Mouse (Mus musculus): ENCODE measurements around the gene Strada. TPM values are rescaled to one million over a fixed set of nuclear protein-coding genes. Genes with fewer than 3 reads are reported as not detected.
"Not testable (repeated sequence)": the region's sequence is repeated elsewhere in the genome, so short reads cannot be mapped to it uniquely, and the experiment has no call there.

The Strada gene
- 23.2 and 24.4 TPM in 2 replicates for polyA plus RNA-seq (2015; fragmentation: Nextera tagmentation; extraction: Ambion mirVana)

DNA sequence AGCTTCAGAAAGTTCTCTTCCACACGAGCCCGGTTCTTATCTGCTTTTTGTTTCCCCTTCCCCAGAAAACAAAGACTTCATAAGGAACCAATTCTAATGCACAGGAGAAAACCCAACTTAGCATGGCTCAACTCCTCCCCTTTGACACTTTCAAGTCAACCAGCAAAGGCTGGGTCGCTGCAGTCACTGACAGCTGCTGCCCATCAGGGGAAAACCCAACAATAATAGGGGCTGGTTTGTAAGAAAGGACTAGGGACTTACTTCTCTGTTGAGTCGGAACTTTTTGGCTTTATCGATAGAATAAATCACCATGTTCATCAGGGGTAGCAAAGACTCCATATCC lies at the start of gene Strada:
Gene Strada, minus strand, starts transcription at position 46 of the 343 bp plus-strand sequence.
- Histone ChIP-seq H3K9ac (no peak within 1 kb of the TSS), H3K9me3 (no peaks in the 10 kb centered on the region), H3K36me3 (peaks cover 76% of the 10 kb centered on the region), H3K27ac (no peak within 1 kb of the TSS), H3K4me1 (no peaks in the 10 kb centered on the region), H3K4me2 (no peak within 1 kb of the TSS), H3K4me3 (no peak within 1 kb of the TSS), H3K27me3 (no peaks in the 10 kb centered on the region)
- ATAC-seq (ENCODE audit: insufficient number of reproducible peaks, low FRiP score, low TSS enrichment, low read depth) = no peak
- WGBS = 86% methylated on average over 5 of the region's 5 CpGs

DNA sequence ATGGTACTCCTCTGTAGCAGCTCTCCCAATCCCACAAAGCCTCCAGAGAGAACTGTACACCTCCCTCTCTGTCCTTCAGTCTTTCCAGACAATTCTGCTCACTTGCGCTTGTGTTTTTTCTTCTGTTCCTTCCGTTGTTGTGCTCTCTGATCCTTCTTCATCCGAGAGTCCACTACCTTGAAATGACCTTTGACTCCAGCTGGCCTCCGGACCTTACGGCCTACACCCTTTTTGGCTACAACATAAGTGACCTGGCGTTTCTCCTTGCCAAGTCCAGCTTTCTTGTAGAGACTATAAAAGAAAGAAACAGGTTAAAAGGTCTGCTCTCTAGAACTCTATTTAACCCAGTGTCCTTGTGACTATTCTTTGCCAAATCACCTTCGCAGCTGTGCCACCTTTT lies 47.4 kb upstream of the Strada start:
- ATAC-seq (ENCODE audit: insufficient number of reproducible peaks, low FRiP score, low TSS enrichment, low read depth) = no peak
- no peak overlapping the region for H3K4me3 ChIP-seq
- H3K9me3 ChIP-seq = no peaks in the 10 kb centered on the region
- 88% methylated on average over 7 of the region's 7 CpGs for WGBS
- H3K9ac ChIP-seq = no peak overlapping the region
- H3K27ac ChIP-seq = no peak overlapping the region
- peaks cover 94% of the 10 kb centered on the region for H3K36me3 ChIP-seq
- H3K27me3 ChIP-seq = no peaks in the 10 kb centered on the region
- H3K4me2 ChIP-seq = no peak overlapping the region
- no peaks in the 10 kb centered on the region for H3K4me1 ChIP-seq

GRCm38 (mm10) chr11:106246834-106247233 lies 44.9 kb upstream of the Strada start:
- ATAC-seq (ENCODE audit: insufficient number of reproducible peaks, low FRiP score, low TSS enrichment, low read depth) = no peak
- Histone ChIP-seq H3K9ac (no peak overlapping the region), H3K9me3 (no peaks in the 10 kb centered on the region), H3K27me3 (no peaks in the 10 kb centered on the region), H3K27ac (no peak overlapping the region), H3K4me1 (no peaks in the 10 kb centered on the region), H3K4me2 (no peak overlapping the region), H3K36me3 (peaks cover 96% of the 10 kb centered on the region), H3K4me3 (no peak overlapping the region)
- WGBS = 100% methylated on average over 1 of the region's 1 CpGs

DNA sequence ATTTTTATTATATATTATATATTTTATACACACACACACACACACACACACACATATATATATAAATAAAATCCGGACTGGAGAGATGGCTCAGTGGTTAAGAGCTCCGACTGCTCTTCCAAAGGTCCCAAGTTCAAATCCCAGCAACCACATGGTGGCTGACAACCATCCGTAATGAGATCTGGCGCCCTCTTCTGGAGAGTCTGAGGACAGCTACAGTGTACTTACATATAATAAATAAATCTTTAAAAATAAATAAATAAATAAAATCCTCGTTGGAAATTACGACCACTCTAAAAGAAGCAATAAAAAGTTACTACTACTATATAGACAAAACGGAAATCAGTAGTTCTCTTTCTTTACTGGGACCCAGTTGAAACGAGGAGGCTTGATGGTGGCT lies 32.0 kb upstream of the Strada start:
- 67% methylated on average over 8 of the region's 8 CpGs for WGBS
- not testable (repeated sequence) for H3K4me1 ChIP-seq; H3K27me3 ChIP-seq; ATAC-seq (ENCODE audit: insufficient number of reproducible peaks, low FRiP score, low TSS enrichment, low read depth); H3K27ac ChIP-seq; H3K9ac ChIP-seq; H3K4me3 ChIP-seq; H3K4me2 ChIP-seq; H3K9me3 ChIP-seq
- H3K36me3 ChIP-seq = peaks cover 73% of the 10 kb centered on the region

DNA sequence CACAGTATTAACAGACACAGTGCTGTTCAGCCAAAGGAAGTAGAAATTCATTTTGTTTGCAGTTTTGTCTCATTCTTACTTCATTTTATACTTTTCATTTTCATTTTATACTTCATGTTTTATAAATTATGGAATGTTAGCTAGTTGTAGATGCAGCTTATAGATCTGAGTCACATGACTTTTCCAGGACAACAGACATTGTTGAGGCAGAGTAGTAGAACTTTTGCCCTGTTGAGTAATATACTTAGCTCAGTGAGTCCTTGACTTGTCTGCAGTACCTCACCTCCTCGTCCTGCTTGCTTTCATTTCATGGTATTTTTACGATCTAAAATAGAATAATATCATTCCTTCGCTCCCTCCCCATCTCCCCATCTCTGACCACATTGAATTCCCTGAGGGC lies 18.6 kb upstream of the Strada start:
- WGBS = 83% methylated on average over 3 of the region's 3 CpGs

GRCm38 (mm10) chr11:106216730-106217490 lies 14.9 kb upstream of the Strada start, which contains the start of gene Ddx42:
TSS of gene Ddx42 (plus strand) at chr11:106216926.
- Histone ChIP-seq H3K9ac (peak within 1 kb of the TSS; percentile 98), H3K27me3 (no peaks in the 10 kb centered on the region), H3K4me1 (peaks cover 23% of the 10 kb centered on the region), H3K27ac (peak within 1 kb of the TSS; percentile 99), H3K9me3 (no peaks in the 10 kb centered on the region), H3K4me2 (peak within 1 kb of the TSS; percentile 53), H3K4me3 (peak within 1 kb of the TSS; percentile 99), H3K36me3 (peaks cover 15% of the 10 kb centered on the region)
- under 1% methylated on average over 70 of the region's 70 CpGs for WGBS
- ATAC-seq (ENCODE audit: insufficient number of reproducible peaks, low FRiP score, low TSS enrichment, low read depth) = peak; percentile 97

More for the DNA sequence above, 18.6 kb upstream of the Strada start:
- no peaks in the 10 kb centered on the region for H3K9me3 ChIP-seq
- no peaks in the 10 kb centered on the region for H3K27me3 ChIP-seq
- peaks cover 14% of the 10 kb centered on the region for H3K36me3 ChIP-seq
- ATAC-seq (ENCODE audit: insufficient number of reproducible peaks, low FRiP score, low TSS enrichment, low read depth) = no peak
- peaks cover 11% of the 10 kb centered on the region for H3K4me1 ChIP-seq
- H3K9ac ChIP-seq = no peak overlapping the region
- no peak overlapping the region for H3K4me2 ChIP-seq
- no peak overlapping the region for H3K4me3 ChIP-seq
- no peak overlapping the region for H3K27ac ChIP-seq

DNA sequence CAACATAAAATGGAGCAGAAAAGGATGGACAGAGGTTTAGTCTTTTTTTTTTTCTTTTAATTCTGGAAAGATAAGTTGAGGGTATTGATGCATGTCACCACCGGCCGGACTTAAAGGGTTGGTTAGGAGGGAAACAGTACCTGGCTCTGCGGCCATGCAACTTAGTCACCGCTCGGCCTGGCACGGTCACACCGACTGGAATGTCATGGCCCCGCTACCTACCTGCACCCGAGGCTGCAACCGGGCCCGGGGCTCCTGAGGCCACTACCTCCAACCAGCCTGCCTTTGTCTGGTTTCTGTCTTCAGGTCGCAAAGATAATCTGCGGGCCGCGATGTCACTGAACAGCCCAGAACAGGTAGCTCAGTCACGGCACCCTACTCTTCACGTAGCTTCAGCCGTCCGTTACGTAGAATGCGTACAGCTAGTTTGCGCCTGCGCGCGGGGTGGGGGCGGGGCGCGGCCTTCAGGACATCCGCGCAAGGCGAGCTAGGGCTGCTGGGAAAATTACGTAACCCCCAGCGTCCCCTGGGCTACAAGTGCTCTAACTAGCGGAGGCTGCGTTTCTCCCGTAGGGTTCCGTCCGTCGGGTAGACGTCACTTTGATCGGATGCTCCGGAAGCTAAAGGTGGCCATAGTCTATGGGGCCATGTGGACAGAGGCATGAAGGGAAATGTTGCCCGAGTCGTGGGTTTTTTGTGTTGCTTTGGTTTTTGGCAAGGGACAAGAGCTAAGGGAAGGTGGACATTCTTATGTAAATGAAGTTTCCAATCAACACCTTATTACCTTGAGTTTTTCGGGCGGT lies 14.2 kb upstream of the Strada start, which contains the start of gene Ccdc47:
Gene Ccdc47, minus strand, starts transcription at position 418 of the 803 bp plus-strand sequence.
- Histone ChIP-seq H3K36me3 (peaks cover 23% of the 10 kb centered on the region), H3K4me1 (peaks cover 23% of the 10 kb centered on the region), H3K9ac (peak within 1 kb of the TSS; percentile 98), H3K4me2 (peak within 1 kb of the TSS; percentile 53), H3K4me3 (peak within 1 kb of the TSS; percentile 99), H3K27ac (peak within 1 kb of the TSS; percentile 99), H3K9me3 (no peaks in the 10 kb centered on the region), H3K27me3 (no peaks in the 10 kb centered on the region)
- ATAC-seq (ENCODE audit: insufficient number of reproducible peaks, low FRiP score, low TSS enrichment, low read depth) = peak; percentile 98
- under 1% methylated on average over 46 of the region's 46 CpGs for WGBS

DNA sequence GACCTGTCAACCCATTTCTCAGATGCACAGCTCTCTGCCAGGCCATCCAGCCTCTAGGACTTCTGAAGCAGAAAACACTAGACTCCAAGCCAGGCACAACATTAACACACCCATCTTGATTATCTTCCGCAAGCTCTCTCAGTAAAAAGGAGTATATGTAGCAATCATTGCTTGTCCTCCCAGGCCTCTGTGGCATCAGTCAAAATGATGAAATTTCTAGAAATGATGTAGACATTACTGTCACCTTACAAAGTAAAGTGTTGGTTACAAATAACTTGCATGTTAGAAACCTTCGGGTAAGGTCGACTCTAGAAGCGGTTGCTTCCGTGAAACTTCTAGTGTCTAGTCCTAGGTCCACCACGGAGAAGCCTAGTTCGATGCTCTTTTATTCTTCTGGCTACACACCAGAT lies 13.5 kb upstream of the Strada start:
- peak overlapping the region; percentile 99 for H3K27ac ChIP-seq
- H3K4me2 ChIP-seq = peak overlapping the region; percentile 53
- H3K9ac ChIP-seq = peak overlapping the region; percentile 76
- no peaks in the 10 kb centered on the region for H3K9me3 ChIP-seq
- ATAC-seq (ENCODE audit: insufficient number of reproducible peaks, low FRiP score, low TSS enrichment, low read depth) = no peak
- WGBS = 25% methylated on average over 7 of the region's 7 CpGs
- H3K4me3 ChIP-seq = peak overlapping the region; percentile 99
- peaks cover 27% of the 10 kb centered on the region for H3K36me3 ChIP-seq
- H3K4me1 ChIP-seq = peaks cover 23% of the 10 kb centered on the region
- H3K27me3 ChIP-seq = no peaks in the 10 kb centered on the region

DNA sequence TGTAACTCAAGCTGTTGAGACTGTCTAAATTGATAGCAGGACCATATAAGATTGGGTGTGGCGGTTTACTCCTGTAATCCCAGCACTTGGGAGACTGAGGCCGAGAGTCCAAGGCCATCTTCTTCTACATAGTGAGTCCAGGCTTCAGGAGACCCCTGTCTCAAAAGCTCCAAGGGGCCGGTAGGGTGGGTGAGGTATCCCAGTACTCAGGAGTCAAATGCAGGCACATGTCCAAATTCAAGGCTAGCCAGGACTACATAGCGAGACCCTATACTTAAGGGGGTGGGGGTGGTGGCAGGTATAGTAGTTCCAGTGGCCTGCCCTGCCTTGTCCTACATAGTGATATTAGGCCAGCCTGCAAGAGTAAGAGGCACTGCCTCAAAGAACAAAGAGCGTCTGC lies 12.9 kb upstream of the Strada start:
- Histone ChIP-seq H3K27me3 (no peaks in the 10 kb centered on the region), H3K27ac (no peak overlapping the region), H3K9me3 (no peaks in the 10 kb centered on the region), H3K36me3 (peaks cover 33% of the 10 kb centered on the region), H3K4me1 (peaks cover 23% of the 10 kb centered on the region), H3K4me2 (peak overlapping the region; percentile 53), H3K9ac (no peak overlapping the region), H3K4me3 (peak overlapping the region; percentile 99)
- ATAC-seq (ENCODE audit: insufficient number of reproducible peaks, low FRiP score, low TSS enrichment, low read depth) = no peak
- WGBS = 89% methylated on average over 5 of the region's 5 CpGs

DNA sequence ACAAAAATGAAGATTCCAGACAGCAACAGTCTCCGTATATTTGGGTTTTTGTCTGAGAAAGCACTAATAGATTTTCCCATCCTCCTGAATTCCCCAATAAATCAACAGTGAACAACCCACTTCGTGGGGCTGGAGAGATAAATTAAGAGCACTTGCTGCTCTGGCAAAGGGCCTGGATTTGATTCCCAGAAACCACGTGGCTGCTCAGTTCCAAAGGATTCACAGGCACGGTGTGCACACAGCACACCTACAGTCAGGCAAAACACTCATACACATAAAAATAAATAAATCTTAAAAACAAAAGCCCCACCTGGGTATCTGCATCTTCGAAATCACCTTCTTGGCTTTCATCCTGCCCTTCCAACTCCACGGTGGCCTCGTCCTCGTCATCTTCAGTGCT lies 10.8 kb upstream of the Strada start:
- Histone ChIP-seq H3K27ac (no peak overlapping the region), H3K9ac (no peak overlapping the region), H3K4me2 (no peak overlapping the region), H3K4me3 (no peak overlapping the region), H3K36me3 (peaks cover 52% of the 10 kb centered on the region), H3K4me1 (peaks cover 13% of the 10 kb centered on the region), H3K27me3 (no peaks in the 10 kb centered on the region), H3K9me3 (no peaks in the 10 kb centered on the region)
- ATAC-seq (ENCODE audit: insufficient number of reproducible peaks, low FRiP score, low TSS enrichment, low read depth) = no peak
- 83% methylated on average over 8 of the region's 8 CpGs for WGBS

- no peak overlapping the region for H3K9ac ChIP-seq
- no peak overlapping the region for H3K4me2 ChIP-seq
- no peaks in the 10 kb centered on the region for H3K27me3 ChIP-seq
- peaks cover 76% of the 10 kb centered on the region for H3K36me3 ChIP-seq
- H3K27ac ChIP-seq = no peak overlapping the region
- H3K4me1 ChIP-seq = no peaks in the 10 kb centered on the region
- H3K4me3 ChIP-seq = no peak overlapping the region
- ATAC-seq (ENCODE audit: insufficient number of reproducible peaks, low FRiP score, low TSS enrichment, low read depth) = no peak
- no peaks in the 10 kb centered on the region for H3K9me3 ChIP-seq
- 92% methylated on average over 19 of the region's 19 CpGs for WGBS
Measured at GRCm38 (mm10) chr11:106201337-106202122, 438 bp downstream of the Strada start.

Measured in limb, embryonic 15.5 days (tissue).